Mouse (Mus musculus): ENCODE measurements at regions not wholly inside any gene's neighbourhood (a gene's known extent, or its start where the extent isn't known, plus 50 kb on each side); places are given as distances from the start of the nearest gene placed in this dataset.

GRCm38 (mm10) chr6:84344936-84345335 lies 248.8 kb downstream of the Cyp26b1 start:
- H3K4me2 ChIP-seq (replicated peaks; ENCODE audit: low read depth) = no peak overlapping the region
- no peaks in the 10 kb centered on the region for H3K27me3 ChIP-seq (replicated peaks; ENCODE audit: control insufficient read depth, insufficient read depth, low read length)
- no peak for ATAC-seq
- no peak overlapping the region for H3K9ac ChIP-seq (ENCODE audit: low read depth, low read length)
- no peaks in the 10 kb centered on the region for H3K9me3 ChIP-seq (ENCODE audit: control insufficient read depth)
- no peak for TF ChIP-seq CTCF (IDR thresholded peaks at IDR 0.05; ENCODE audit: low read depth)
- H3K4me1 ChIP-seq (replicated peaks; ENCODE audit: control insufficient read depth, insufficient read depth, low read length) = no peaks in the 10 kb centered on the region
- H3K4me3 ChIP-seq (ENCODE audit: low read depth, low read length) = no peak overlapping the region
- no peak overlapping the region for H3K27ac ChIP-seq (ENCODE audit: low read depth, low read length)
- H3K36me3 ChIP-seq (ENCODE audit: control insufficient read depth, insufficient read depth) = no peaks in the 10 kb centered on the region
- 91% methylated on average over 12 of the region's 12 CpGs for WGBS

DNA sequence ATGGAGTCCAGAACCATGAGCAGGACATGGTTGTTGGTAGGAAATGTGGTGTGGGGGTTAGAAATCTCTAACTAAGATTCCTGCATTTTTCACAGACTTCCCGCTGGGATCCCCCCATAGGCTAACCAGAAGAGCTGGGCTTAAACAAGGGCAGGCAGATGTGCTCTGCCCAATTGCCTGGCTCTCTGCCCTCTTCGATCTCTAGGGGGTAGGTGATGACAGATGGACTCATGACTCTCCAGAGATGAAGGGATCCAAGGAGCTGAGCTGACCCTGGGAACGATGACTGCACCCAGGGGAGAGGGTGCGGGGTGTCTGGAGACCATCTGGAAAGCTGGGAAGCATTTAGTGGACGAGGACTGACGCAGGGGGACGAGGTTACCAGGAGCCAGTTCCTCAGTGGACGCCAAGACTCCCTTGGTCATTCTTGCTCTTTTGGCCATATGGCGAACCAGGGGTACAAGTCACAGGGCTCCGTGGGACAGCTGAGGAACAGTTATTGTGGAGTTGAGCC lies 260.0 kb downstream of the Cyp26b1 start:
- Histone ChIP-seq H3K9me3 (ENCODE audit: control insufficient read depth) (no peaks in the 10 kb centered on the region), H3K4me1 (replicated peaks; ENCODE audit: control insufficient read depth, insufficient read depth, low read length) (no peaks in the 10 kb centered on the region), H3K27ac (ENCODE audit: low read depth, low read length) (no peak overlapping the region), H3K36me3 (ENCODE audit: control insufficient read depth, insufficient read depth) (no peaks in the 10 kb centered on the region), H3K9ac (ENCODE audit: low read depth, low read length) (no peak overlapping the region), H3K27me3 (replicated peaks; ENCODE audit: control insufficient read depth, insufficient read depth, low read length) (no peaks in the 10 kb centered on the region), H3K4me3 (ENCODE audit: low read depth, low read length) (no peak overlapping the region), H3K4me2 (replicated peaks; ENCODE audit: low read depth) (no peak overlapping the region)
- 89% methylated on average over 10 of the region's 10 CpGs for WGBS
- ATAC-seq = no peak
- TF ChIP-seq CTCF (IDR thresholded peaks at IDR 0.05; ENCODE audit: low read depth) = no peak

GRCm38 (mm10) chr6:84329106-84329505 lies 264.6 kb downstream of the Cyp26b1 start:
- Histone ChIP-seq H3K9ac (ENCODE audit: low read depth, low read length) (no peak overlapping the region), H3K27me3 (replicated peaks; ENCODE audit: control insufficient read depth, insufficient read depth, low read length) (no peaks in the 10 kb centered on the region), H3K4me2 (replicated peaks; ENCODE audit: low read depth) (no peak overlapping the region), H3K4me1 (replicated peaks; ENCODE audit: control insufficient read depth, insufficient read depth, low read length) (no peaks in the 10 kb centered on the region), H3K27ac (ENCODE audit: low read depth, low read length) (no peak overlapping the region), H3K9me3 (ENCODE audit: control insufficient read depth) (no peaks in the 10 kb centered on the region), H3K4me3 (ENCODE audit: low read depth, low read length) (no peak overlapping the region), H3K36me3 (ENCODE audit: control insufficient read depth, insufficient read depth) (no peaks in the 10 kb centered on the region)
- WGBS = 41% methylated on average over 7 of the region's 7 CpGs
- ATAC-seq = no peak
- no peak for TF ChIP-seq CTCF (IDR thresholded peaks at IDR 0.05; ENCODE audit: low read depth)

DNA sequence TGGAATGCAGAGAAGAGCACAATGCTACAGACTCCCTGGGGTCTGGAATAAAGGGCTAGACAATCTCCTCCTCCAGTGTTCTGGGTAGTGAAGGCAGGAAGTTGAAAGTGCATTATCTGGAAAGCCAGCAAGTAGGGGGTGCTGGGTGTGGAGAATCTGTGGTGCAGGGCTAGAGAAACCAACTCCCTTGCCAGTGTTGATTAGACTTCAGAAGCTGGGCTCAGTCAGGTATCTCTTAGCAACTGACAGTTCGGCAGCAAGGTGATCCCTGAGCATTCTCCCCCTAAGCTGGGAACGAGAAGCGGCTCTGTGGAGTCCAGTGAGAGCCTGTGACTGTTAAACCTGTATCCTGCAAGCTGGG lies 265.7 kb downstream of the Cyp26b1 start:
- no peaks in the 10 kb centered on the region for H3K27me3 ChIP-seq (replicated peaks; ENCODE audit: control insufficient read depth, insufficient read depth, low read length)
- H3K27ac ChIP-seq (ENCODE audit: low read depth, low read length) = no peak overlapping the region
- H3K9ac ChIP-seq (ENCODE audit: low read depth, low read length) = no peak overlapping the region
- H3K4me3 ChIP-seq (ENCODE audit: low read depth, low read length) = no peak overlapping the region
- H3K36me3 ChIP-seq (ENCODE audit: control insufficient read depth, insufficient read depth) = no peaks in the 10 kb centered on the region
- H3K9me3 ChIP-seq (ENCODE audit: control insufficient read depth) = no peaks in the 10 kb centered on the region
- TF ChIP-seq CTCF (IDR thresholded peaks at IDR 0.05; ENCODE audit: low read depth) = no peak
- whole genome bisulfite sequencing = 42% methylated on average over 3 of the region's 3 CpGs
- no peak for ATAC-seq
- H3K4me2 ChIP-seq (replicated peaks; ENCODE audit: low read depth) = no peak overlapping the region
- no peaks in the 10 kb centered on the region for H3K4me1 ChIP-seq (replicated peaks; ENCODE audit: control insufficient read depth, insufficient read depth, low read length)

DNA sequence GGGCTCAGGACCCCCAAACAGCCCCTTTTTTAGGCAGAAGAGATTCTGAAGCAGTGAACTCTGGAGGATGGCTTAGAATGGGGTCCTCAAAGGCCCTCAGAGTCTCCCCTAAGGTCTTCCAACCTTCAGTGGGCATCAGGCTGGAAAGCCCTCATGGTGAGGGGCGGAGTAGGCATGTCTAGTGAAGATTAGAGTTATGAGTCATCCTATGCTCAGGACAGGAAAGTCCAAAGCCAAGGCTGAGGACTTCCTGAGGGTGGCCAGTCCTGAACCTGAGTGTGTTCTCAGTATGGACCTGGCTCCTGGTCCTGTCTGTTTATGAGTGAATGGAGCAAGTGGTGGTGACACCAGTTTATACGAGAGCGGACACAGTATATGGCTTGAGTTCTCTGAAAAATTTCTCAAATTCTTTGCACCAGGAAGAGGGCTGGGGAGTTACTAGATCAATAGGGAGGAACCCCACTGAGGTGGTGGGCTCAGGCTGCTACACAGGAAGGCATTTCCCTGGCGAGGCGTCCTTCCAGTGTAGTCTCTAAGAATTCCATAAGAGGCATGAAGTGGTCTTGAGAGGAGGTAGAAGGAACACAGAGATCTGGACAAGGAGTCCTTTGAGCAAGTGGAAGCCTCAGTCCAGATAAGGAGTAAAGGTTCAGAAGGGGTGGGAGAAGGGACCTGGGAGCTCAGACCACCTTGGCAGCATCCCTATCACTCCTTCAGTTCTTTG lies 266.2 kb downstream of the Cyp26b1 start:
- H3K9ac ChIP-seq (ENCODE audit: low read depth, low read length) = no peak overlapping the region
- no peak overlapping the region for H3K4me3 ChIP-seq (ENCODE audit: low read depth, low read length)
- H3K36me3 ChIP-seq (ENCODE audit: control insufficient read depth, insufficient read depth) = no peaks in the 10 kb centered on the region
- H3K27ac ChIP-seq (ENCODE audit: low read depth, low read length) = no peak overlapping the region
- H3K4me2 ChIP-seq (replicated peaks; ENCODE audit: low read depth) = no peak overlapping the region
- WGBS = 69% methylated on average over 5 of the region's 5 CpGs
- no peaks in the 10 kb centered on the region for H3K27me3 ChIP-seq (replicated peaks; ENCODE audit: control insufficient read depth, insufficient read depth, low read length)
- ATAC-seq = no peak
- TF ChIP-seq CTCF (IDR thresholded peaks at IDR 0.05; ENCODE audit: low read depth) = no peak
- no peaks in the 10 kb centered on the region for H3K4me1 ChIP-seq (replicated peaks; ENCODE audit: control insufficient read depth, insufficient read depth, low read length)
- H3K9me3 ChIP-seq (ENCODE audit: control insufficient read depth) = no peaks in the 10 kb centered on the region

- Histone ChIP-seq H3K9ac (ENCODE audit: low read depth, low read length) (no peak overlapping the region), H3K27ac (ENCODE audit: low read depth, low read length) (no peak overlapping the region), H3K27me3 (replicated peaks; ENCODE audit: control insufficient read depth, insufficient read depth, low read length) (no peaks in the 10 kb centered on the region), H3K4me3 (ENCODE audit: low read depth, low read length) (no peak overlapping the region), H3K9me3 (ENCODE audit: control insufficient read depth) (no peaks in the 10 kb centered on the region), H3K4me2 (replicated peaks; ENCODE audit: low read depth) (no peak overlapping the region), H3K36me3 (ENCODE audit: control insufficient read depth, insufficient read depth) (no peaks in the 10 kb centered on the region), H3K4me1 (replicated peaks; ENCODE audit: control insufficient read depth, insufficient read depth, low read length) (no peaks in the 10 kb centered on the region)
- ATAC-seq = no peak
- 62% methylated on average over 5 of the region's 5 CpGs for WGBS
- TF ChIP-seq CTCF (IDR thresholded peaks at IDR 0.05; ENCODE audit: low read depth) = no peak
Observed at GRCm38 (mm10) chr6:84325384-84326114, 268.2 kb downstream of the Cyp26b1 start.

Measured in intestine, postnatal 0 days (tissue).